Mouse (Mus musculus): ENCODE results near the gene Dleu7. TPM values are rescaled to one million over a fixed set of nuclear protein-coding genes. Genes with fewer than 3 reads are reported as not detected.
A peak's percentile ranks its signal among the peaks of the same experiment; 100 is the strongest.

Dleu7 gene
- total RNA-seq, 2 experiments from 2014 or later, result 4.7 to 6.4 TPM

DNA sequence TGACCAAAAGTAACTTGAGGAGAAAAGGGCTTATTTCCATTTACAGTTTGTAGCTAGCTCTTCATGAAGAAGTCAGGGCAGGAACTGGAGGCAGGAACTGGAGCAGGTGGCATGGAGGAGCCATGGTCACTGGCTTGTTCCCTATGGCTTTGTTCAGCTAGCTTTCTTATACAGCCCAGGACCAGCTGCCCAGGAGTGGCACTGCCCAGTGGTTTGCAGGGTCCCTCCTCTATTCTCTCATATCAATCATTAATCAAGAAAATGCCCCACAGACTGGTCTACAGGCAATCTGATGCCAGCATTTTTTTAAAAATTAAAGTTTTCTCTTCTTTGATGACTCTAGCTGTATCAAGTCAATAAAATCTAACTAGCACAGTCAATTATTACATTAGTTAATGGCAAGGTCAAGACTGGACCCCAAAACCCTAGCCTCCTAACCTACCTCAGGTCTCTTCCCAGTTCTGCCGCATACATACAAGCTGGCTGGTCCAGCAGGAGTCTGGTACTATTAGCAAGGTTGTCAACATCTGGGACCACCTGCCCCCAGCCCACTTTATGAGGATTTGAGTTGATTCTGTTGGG, 1.4 kb downstream of the Dleu7 start:
- DNase-seq (ENCODE audit: low spot score in 2 of 2), result no peak

DNA sequence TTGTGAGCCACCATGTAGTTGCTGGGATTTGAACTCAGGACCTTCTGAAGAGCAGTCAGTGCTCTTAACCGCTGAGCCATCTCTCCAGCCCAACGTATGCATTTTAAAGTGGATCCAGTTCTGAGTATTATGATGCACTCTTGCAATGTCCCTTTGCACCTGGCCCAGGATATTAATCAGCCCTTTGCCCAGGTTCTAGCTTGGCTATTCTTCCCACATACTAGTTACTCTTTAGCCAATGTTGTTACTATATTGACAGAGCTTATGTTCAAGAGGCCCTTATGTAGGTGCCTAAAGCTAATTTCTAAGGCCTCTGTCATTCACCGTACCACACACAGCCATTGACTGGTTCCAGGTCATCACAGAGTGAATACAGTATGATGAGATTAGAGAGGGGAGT, 4.1 kb downstream of the Dleu7 start:
- no peak for DNase-seq (ENCODE audit: low spot score in 2 of 2)

DNA sequence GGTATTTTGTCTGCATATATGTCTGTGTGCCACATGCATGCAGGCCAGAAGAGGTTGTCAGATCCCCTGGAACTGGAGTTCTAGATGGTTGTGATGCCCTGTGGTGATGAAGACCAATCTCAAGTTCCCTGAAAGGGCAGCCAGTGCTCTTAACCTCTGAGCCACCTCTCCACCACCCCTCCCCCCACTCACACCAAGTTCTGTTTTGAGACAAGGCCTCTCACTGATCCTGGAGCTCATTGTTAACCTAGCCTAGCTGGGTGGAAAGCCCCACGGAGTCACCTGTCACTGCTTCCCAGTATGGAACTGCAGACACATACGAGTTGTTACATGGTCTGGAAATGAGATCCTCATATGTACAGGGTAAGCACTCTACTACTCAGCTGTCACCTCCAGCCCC, 9.9 kb downstream of the Dleu7 start:
- DNase-seq (ENCODE audit: low spot score in 2 of 2), result no peak

DNA sequence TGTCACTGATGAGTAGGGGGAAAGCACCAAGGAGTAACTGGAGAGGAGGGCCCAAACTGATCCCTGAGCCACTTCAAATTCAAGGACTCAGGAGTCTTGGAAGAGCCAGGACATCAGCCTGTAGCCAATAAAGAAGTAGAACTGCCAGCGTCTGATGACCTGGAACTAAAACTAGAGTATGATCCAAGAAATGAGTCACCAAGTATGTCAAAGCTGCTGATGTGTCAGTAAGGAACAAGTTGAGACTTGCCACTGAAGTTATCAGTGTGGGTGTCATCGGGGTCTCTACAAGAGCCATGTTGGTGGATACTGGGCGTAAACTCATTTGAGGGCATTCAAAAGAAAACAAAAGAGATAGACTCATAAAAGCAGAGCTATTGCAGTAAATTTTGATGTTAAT, 19.2 kb downstream of the Dleu7 start:
- no peak for DNase-seq (ENCODE audit: low spot score in 2 of 2)

DNA sequence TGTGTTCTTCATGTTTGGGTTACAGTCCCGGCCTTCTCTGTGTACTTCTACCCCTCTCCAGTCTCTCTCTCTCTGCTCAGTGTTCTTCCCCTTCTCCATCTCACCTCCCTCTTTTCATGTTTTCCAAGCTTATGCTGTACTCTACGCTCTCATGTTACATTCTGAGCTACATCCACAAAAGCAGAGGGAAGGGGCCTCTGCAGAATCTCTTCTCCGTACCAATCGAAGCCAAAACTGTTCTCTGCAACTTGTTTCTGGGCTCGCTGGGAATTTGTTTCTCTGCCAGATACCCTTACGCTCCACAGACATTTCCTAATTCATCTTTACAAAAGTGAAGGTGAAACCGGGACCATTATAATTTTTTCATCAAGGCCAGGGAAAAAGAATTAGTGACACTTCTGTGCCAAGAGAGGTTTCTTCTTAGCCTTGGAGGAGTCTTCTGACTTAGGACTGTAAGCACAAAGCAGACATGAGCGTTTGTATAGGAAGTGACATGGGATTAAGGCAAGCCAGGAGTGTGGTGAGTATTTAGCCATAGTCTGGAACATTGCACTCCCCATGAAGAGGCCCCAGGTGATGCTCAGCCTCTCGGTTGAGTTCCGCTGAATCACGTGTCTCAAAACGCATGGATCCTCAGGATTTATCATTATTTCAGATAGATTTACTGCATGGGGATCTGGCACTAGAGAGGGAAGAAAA, 22.0 kb downstream of the Dleu7 start:
- no peak for DNase-seq (ENCODE audit: low spot score in 2 of 2)

DNA sequence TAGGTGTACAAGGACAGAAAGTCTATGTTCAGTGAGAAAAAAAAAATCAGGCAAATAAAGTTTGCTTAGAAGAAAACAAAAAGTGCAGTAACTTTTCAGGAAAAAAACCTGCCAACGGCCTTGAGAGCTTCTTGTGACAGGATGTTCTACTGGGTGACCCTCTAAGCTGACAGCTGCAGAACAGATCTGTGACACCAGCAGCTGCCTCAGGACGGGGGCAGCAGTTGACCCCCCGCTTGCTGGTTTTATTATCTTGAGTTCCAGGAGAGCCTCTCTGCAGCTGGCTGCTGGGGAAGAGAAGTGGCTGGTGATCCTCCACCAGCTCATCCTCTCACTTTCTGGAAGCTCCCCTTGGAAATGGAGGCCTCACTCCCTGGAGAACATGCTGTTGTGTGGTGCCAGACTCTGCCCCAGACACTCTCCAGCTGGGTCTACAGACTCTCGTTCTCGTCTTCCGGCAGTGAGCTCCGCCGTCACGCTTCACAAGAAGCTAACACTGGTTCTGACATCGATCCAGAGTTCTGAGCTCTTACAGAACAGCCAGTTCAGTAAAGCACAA, 33.8 kb downstream of the Dleu7 start:
- DNase-seq (ENCODE audit: low spot score in 2 of 2), result no peak

DNA sequence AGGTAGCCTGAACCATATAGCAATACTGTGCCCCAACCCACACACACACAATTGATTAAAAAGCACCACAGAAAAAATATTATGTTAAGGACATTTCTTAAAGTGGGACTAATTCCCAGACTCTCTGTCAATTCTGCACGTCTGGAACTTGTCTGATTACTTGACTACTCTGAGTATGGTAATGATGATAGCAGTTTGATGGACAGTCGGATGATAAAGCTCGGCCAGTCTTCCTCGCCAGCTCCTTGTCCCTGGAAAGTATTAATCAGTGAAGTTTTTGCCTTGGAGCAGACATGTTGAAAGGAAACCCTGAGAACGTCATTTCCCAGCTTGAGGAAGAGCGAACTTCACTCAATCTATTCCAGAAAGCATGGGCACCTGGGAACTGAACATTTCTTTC, 34.7 kb downstream of the Dleu7 start:
- no peak for DNase-seq (ENCODE audit: low spot score in 2 of 2)

DNA sequence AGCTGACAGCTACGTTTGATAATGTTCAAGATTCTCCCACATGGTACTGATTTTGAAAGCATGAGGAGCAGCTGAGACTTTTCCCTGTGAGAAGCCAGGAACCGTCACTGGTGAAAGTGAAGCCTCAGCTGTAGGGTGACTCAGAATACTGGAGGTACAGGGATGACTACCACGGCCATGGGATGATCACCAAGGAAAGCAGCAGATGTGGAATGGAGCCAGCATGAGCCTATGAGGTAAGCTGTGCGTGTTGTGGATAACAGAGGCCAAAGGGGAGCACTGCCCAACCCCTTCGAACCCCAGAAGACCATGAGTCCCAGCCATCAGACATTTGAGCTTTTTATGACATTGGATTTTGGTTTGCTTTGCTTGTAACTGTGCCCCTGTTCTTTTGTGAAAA, 36.8 kb downstream of the Dleu7 start:
- no peak for DNase-seq (ENCODE audit: low spot score in 2 of 2)

DNA sequence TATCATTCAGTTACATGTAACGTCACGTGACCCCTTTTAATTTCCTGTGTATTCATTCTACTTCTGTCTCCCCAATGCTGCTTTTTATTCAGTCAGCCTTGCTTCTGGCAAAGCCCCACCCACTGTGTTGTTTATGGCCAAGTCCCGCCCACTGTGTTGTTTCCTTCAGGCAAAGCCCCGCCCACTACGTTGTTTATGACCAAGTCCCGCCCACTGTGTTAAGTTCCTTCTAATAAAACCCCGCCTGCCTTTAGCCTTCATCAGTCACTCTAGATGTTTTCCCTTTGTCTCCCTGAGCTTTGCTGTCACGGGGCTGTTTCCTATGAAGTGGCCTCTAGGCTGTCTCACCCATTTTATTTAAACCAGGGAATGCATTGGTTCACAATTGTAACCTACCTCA, 38.5 kb downstream of the Dleu7 start:
- no peak for DNase-seq (ENCODE audit: low spot score in 2 of 2)

DNA sequence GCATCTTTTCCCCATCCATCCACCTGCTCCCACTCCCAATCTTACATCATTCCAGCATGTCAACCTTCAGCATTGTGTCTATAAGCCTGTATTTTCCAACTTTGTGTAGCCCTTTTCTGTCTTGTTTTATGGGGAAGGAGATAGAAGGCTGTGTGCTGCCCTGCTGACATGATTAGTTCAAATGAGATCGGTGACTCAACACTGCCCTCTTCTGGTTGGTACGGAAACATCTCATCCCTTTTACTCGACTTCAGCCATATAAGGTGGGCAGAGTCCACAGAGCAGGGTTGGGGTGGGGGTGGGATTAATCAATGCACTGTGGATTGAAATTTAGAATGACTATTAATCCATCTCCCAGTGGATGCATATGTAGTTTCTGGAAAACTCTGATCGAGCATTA, 40.8 kb downstream of the Dleu7 start:
- peak; percentile 69 to 86 for DNase-seq (ENCODE audit: low spot score in 2 of 2)

DNA sequence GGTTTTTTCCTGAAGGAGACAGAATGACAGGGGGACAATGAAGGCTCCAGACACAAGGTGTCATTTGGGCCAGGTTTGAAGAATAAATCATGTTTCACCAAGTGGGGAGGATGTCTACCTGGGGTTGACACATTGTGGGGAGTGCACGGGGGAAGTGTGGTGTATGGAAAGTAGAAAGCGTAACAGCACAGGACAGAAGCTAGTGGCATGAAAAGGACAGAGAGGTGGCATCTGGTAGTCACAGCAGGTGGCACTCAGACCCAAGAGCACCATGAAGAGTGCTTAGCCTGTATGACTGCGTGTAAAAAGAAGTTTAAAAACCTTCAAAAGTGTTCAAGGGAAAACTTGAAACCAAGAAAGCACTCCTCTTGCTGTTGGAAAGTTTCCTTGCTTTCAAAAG, 42.8 kb downstream of the Dleu7 start:
- no peak for DNase-seq (ENCODE audit: low spot score in 2 of 2)

DNA sequence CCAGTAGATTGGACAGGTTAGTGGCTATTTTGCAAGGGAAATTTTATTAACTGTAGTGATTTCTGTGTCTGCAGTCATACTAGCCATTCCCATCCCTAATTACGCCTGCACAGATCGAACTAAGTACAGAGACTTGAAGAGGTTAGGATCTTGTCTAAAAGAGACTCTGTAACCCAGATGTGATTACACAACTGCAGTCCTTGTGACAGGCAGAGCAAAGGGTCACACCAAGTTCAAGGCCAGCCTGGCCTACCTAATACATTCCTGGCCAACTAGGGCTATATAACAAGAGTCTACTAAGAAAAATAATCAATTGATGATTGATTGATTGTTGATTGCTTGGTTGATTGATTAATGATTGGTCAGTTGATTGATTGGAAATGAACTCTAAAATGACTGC, 43.6 kb downstream of the Dleu7 start:
- DNase-seq (ENCODE audit: low spot score in 2 of 2), result no peak

DNA sequence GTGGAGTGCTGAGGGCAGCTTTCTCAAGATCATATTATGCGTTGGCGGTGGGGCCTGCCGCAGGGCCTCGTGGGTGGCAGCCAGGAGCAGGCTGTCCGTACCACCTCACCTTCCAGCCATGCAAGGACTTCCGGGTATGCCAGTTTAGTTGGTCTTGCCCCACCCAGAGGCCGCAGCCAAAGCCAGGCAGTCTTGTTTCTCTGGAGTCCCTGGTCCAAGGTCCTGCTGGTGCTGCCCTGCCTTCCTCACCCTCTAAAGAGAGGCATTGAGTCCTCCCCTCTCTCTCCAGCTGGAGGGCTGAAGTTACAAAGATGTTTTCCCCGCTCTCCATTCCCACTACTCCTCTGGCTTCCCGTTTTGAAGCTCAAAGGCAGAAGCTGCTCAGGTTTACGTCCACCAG, 44.1 kb downstream of the Dleu7 start:
- no peak for DNase-seq (ENCODE audit: low spot score in 2 of 2)

DNA sequence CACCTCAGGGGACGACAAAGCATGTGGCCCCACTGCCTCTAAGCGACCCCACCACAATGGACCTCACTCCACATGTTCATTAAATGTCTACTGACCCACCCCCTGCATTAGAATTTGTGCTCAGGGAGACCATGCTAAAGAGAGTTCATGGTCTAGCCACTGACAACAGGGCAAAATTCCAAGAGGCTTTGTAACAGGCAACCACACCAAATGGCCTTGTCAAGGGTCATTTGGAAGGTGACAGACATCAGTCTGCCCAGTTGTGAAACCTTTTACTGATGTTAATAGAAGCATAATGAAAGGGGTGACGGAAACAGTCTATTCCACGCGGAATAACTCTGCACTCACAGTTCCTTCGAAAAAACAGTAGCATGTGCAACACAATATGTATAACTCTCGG, 44.5 kb downstream of the Dleu7 start:
- DNase-seq (ENCODE audit: low spot score in 2 of 2), result no peak

DNA sequence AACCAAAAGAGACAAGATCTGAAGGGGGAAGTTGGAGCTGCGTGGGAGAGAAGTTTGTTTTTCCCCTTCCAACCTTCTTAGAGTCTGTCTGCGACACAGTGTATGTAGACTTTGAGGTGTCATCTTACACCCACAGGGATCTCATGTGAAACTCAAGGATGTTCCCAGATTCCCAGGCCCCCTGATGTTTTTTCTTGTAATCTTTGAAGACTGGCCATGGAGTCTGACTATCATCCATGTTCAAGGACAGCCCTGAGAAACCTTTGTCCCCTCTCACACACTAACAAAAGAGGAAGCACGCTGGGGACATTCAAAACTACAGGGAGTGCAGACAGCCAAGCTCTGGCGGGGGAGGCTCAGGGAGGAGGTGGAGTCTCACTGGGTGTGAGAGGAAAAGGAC, 47.3 kb downstream of the Dleu7 start:
- no peak for DNase-seq (ENCODE audit: low spot score in 2 of 2)

DNA sequence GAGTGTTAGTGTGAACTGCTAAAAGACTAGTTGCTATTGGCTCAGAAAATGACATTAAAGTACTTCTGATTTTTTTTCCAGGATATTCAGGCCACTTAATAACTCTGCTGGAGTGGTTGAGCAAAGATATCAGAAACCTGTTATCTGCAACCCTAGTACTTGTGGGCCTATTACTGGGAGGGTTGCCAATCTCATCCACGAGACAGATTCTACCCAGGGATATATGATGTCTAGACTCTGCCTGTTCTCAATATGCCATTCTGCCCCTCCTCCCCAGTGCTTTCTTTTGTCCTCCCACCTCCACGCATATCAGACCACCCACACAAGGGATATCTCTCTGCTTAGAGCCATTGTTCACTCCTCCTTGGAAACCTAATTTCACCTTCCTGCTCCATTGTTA, 49.3 kb downstream of the Dleu7 start:
- no peak for DNase-seq (ENCODE audit: low spot score in 2 of 2)

DNA sequence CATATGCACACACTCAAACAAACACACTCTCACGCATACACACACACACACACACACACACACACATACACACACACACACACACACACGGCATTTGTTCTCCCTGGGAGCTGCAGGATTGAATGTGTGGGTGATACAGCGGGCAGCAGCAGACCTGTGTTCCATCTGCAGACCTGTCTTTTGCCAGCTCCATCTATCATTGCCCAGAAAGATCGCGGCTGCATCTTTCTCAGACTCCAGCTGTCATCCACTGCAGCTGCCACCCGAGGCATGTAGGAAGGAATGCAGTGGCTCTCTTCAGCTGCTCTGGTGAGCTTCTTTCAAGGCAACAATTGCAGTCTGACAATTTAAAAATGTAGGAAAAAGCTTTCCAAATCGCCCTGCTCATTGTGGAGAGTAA, 56.9 kb downstream of the Dleu7 start:
- peak; percentile 13 to 14 for DNase-seq (ENCODE audit: low spot score in 2 of 2)

DNA sequence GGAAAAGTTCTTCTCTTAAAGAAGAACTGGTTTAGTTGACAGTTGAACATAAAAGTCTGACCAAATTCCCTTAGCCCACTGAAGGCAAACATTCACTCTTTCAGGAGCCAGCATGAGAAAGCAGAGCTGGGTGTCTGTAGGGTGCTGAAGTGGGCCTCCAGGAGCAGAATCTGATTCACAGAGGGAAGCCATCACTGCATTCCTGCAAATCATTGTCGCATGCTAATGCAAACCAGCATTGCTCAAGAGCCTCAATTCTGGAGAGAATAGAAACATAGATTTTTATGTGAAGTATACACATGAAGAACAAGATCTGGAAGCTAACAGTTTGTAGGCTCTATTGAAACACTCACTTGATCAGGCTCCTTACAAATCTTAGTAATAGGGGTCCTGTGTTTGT, 57.6 kb downstream of the Dleu7 start:
- no peak for DNase-seq (ENCODE audit: low spot score in 2 of 2)

DNA sequence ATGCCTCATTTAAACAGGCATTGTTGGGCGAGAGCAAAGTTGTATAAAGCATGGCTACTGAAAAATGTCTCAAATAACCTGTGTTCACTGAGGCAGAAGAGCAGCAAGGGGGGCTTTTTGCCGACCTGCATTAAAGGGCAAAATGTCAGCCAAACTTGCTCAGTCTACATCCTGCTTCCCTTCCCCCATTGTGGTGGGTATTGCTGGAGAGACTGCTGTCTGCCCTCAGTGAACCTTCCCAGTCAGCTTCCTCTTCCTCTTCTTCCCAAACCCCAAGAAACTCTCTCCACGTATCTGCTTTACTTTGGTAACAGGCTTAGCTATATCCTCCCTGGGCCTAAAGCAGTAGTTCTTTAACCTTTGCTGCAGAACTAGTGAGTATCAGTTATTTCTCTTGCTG, 61.9 kb downstream of the Dleu7 start:
- DNase-seq (ENCODE audit: low spot score in 2 of 2), result no peak

DNA sequence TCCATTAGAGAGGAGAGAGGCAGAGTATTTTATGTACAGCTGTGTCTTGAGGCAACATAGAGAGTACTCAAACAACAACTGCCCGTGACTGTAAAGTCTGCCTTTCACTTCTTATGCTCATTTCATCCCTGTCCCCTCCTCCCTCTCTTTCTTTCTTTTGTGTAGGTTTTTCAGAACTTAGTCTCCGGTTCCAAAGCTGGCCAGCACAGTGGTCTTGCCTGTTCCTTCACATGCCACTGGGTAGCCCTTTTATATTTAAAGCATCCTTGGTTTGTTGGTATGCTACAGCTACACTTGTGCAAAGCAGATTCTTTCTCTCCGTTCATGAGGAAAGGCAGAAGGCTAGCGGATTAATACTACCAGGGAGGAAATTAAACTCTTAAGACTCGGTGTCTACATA, 65.7 kb downstream of the Dleu7 start:
- DNase-seq (ENCODE audit: low spot score in 2 of 2), result no peak

DNA sequence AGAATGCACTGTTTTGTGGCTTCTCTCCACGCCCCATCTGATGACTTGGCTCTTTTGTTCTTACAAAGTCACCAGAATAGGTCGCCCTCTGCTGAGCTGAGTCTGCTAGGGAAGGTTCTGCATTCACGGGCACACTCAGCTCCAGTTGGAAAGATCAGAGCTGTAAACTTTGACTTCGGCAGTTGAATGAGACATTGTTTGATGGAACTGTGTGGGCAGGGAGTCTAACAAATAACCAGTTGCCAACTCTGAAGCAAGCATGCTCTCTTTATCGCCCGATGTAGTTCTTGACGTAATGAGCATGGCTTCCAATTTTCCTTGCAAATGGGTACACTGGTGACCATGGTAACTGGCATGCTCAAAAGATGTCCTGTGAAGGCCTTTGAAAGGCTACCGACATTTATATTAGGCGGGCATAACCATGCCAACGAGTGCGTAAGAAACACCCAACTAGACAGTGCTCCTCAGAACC, 66.2 kb downstream of the Dleu7 start:
- DNase-seq (ENCODE audit: low spot score in 2 of 2), result peak; percentile 37 to 52
